In genomic region chr7:105735464-105735863, GRCm38 (mm10) we compare ENCODE assay signal across 8 mouse cellular contexts. TPM values are rescaled to one million over a fixed set of nuclear protein-coding genes. Genes with fewer than 3 reads are reported as not detected.
A peak's percentile ranks its signal among the peaks of the same experiment; 100 is the strongest.
DNase-seq lines count a peak whose midpoint lies in the region; ATAC-seq and TF ChIP-seq lines count a peak whose summit lies in the region.
"Not testable (repeated sequence)": the region's sequence is repeated elsewhere in the genome, so short reads cannot be mapped to it uniquely, and the experiment has no call there.

No protein-coding gene starts in this region.

- in situ Hi-C loops in ES-E14 (cut with MboI; ENCODE audit: low sequenced_read_pairs in 2 of 2, unreplicated experiment in 2 of 2) = not testable (repeated sequence)

- not testable (repeated sequence) for H3K27ac ChIP-seq in ES-E14 (ENCODE audit: insufficient read depth, low read depth, low read length, poor library complexity, severe bottlenecking); forebrain, postnatal 0 days (ENCODE audit: low read depth, low read length); hindbrain, embryonic 11.5 days (ENCODE audit: low read depth, low read length); midbrain, embryonic 12.5 days (replicated peaks)
- 0 out of 2 replicates have a peak overlapping the region, but pooled peaks have one; percentile 86 for H3K27ac ChIP-seq in embryonic facial prominence, embryonic 12.5 days
- peak overlapping the region; percentile 83 for H3K27ac ChIP-seq in kidney, embryonic 16.5 days (ENCODE audit: low read length)
- peak overlapping the region; percentile 91; the same call in 1 of the 2 replicates for H3K27ac ChIP-seq in liver, embryonic 13.5 days

- TF ChIP-seq CTCF in forebrain, postnatal 0 days (IDR thresholded peaks at IDR 0.05; ENCODE audit: low read depth) = not testable (repeated sequence)

- H3K9ac ChIP-seq in ES-E14 (ENCODE audit: insufficient read depth, low read depth, low read length, poor library complexity, severe bottlenecking) = peak overlapping the region; percentile 86
- H3K9ac ChIP-seq in embryonic facial prominence, embryonic 12.5 days = peak overlapping the region; percentile 91
- peak overlapping the region; percentile 74; the same call in 1 of the 2 replicates for H3K9ac ChIP-seq in forebrain, postnatal 0 days
- H3K9ac ChIP-seq in hindbrain, embryonic 11.5 days (ENCODE audit: low read depth, low read length) = peak overlapping the region; percentile 90
- peak overlapping the region; percentile 85 for H3K9ac ChIP-seq in kidney, embryonic 16.5 days (replicated peaks; ENCODE audit: low read length)
- H3K9ac ChIP-seq in liver, embryonic 13.5 days = peak overlapping the region; percentile 95
- peak overlapping the region; percentile 90 for H3K9ac ChIP-seq in midbrain, embryonic 12.5 days (replicated peaks)

- H3K27me3 ChIP-seq in embryonic facial prominence, embryonic 12.5 days; forebrain, postnatal 0 days (ENCODE audit: insufficient read depth, low read length); hindbrain, embryonic 11.5 days (ENCODE audit: control insufficient read depth, insufficient read depth, low read length); kidney, embryonic 16.5 days (ENCODE audit: insufficient read depth, low read length); liver, embryonic 13.5 days; midbrain, embryonic 12.5 days; splenic B cell, adult 2 months (ENCODE audit: control insufficient read depth, insufficient read depth, low read length, poor library complexity, severe bottlenecking): not testable (repeated sequence)

- peak overlapping the region; percentile 79 to 81 for H3K4me3 ChIP-seq in ES-E14 (ENCODE audit: insufficient read depth in 1 of 2, low read depth in 1 of 2, low read length in 2 of 2, poor library complexity in 1 of 2, severe bottlenecking in 1 of 2)
- peak overlapping the region; percentile 66 for H3K4me3 ChIP-seq in embryonic facial prominence, embryonic 12.5 days
- peak overlapping the region; percentile 81 for H3K4me3 ChIP-seq in forebrain, postnatal 0 days (ENCODE audit: low read depth, low read length)
- H3K4me3 ChIP-seq in hindbrain, embryonic 11.5 days (ENCODE audit: low read depth, low read length) = peak overlapping the region; percentile 73
- peak overlapping the region; percentile 72 for H3K4me3 ChIP-seq in kidney, embryonic 16.5 days (ENCODE audit: low read length)
- H3K4me3 ChIP-seq in liver, embryonic 13.5 days (replicated peaks) = peak overlapping the region; percentile 89
- peak overlapping the region; percentile 82 for H3K4me3 ChIP-seq in midbrain, embryonic 12.5 days

- H3K4me2 ChIP-seq in embryonic facial prominence, embryonic 12.5 days (replicated peaks) = peak overlapping the region; percentile 70
- H3K4me2 ChIP-seq in forebrain, postnatal 0 days (ENCODE audit: low read depth) = peak overlapping the region; percentile 96
- H3K4me2 ChIP-seq in hindbrain, embryonic 11.5 days (replicated peaks; ENCODE audit: low read depth, low read length) = peak overlapping the region; percentile 61
- peak overlapping the region; percentile 79 for H3K4me2 ChIP-seq in kidney, embryonic 16.5 days (replicated peaks; ENCODE audit: low read depth, low read length)
- H3K4me2 ChIP-seq in liver, embryonic 13.5 days = peak overlapping the region; percentile 95
- peak overlapping the region; percentile 72 for H3K4me2 ChIP-seq in midbrain, embryonic 12.5 days (replicated peaks)

- H3K4me1 ChIP-seq in ES-E14 (ENCODE audit: control insufficient read depth in 2 of 2, insufficient read depth in 2 of 2, low read length in 2 of 2, poor library complexity in 1 of 2); forebrain, postnatal 0 days (ENCODE audit: insufficient read depth); hindbrain, embryonic 11.5 days (replicated peaks; ENCODE audit: control insufficient read depth, insufficient read depth, low read length): not testable (repeated sequence)
- peaks cover 24% of the 10 kb centered on the region for H3K4me1 ChIP-seq in embryonic facial prominence, embryonic 12.5 days
- peaks cover 36% of the 10 kb centered on the region for H3K4me1 ChIP-seq in kidney, embryonic 16.5 days (ENCODE audit: insufficient read depth, low read length)
- H3K4me1 ChIP-seq in liver, embryonic 13.5 days (replicated peaks) = peaks cover 50% of the 10 kb centered on the region
- peaks cover 25% of the 10 kb centered on the region for H3K4me1 ChIP-seq in midbrain, embryonic 12.5 days

- H3K9me3 ChIP-seq in ES-E14 (ENCODE audit: control insufficient read depth, insufficient read depth, low read depth, low read length); embryonic facial prominence, embryonic 12.5 days; forebrain, postnatal 0 days (ENCODE audit: low read length); hindbrain, embryonic 11.5 days (ENCODE audit: control insufficient read depth, low read length); kidney, embryonic 16.5 days (ENCODE audit: low read length); liver, embryonic 13.5 days (replicated peaks); midbrain, embryonic 12.5 days: not testable (repeated sequence)

- not testable (repeated sequence) for ATAC-seq in embryonic facial prominence, embryonic 12.5 days (ENCODE audit: insufficient number of reproducible peaks, insufficient read depth, low FRiP score, low TSS enrichment); forebrain, postnatal 0 days; hindbrain, embryonic 11.5 days (ENCODE audit: low FRiP score); kidney, embryonic 16.5 days (ENCODE audit: low FRiP score, low TSS enrichment); liver, embryonic 13.5 days (ENCODE audit: low read depth); midbrain, embryonic 12.5 days (ENCODE audit: low FRiP score, low read depth)

- 38% methylated on average over 4 of the region's 4 CpGs for WGBS in embryonic facial prominence, embryonic 12.5 days
- 45% methylated on average over 4 of the region's 4 CpGs for WGBS in forebrain, postnatal 0 days
- WGBS in hindbrain, embryonic 11.5 days = 62% methylated on average over 4 of the region's 4 CpGs
- 44% methylated on average over 4 of the region's 4 CpGs for WGBS in kidney, embryonic 16.5 days
- 28% methylated on average over 4 of the region's 4 CpGs for WGBS in liver, embryonic 13.5 days (ENCODE audit: insufficient replicate concordance)
- 51% methylated on average over 4 of the region's 4 CpGs for WGBS in midbrain, embryonic 12.5 days

- H3K36me3 ChIP-seq in ES-E14 (ENCODE audit: control insufficient read depth, insufficient read depth, low read length, poor library complexity, severe bottlenecking) = peaks cover 26% of the 10 kb centered on the region
- peaks cover 47% of the 10 kb centered on the region for H3K36me3 ChIP-seq in embryonic facial prominence, embryonic 12.5 days
- H3K36me3 ChIP-seq in forebrain, postnatal 0 days (ENCODE audit: insufficient read depth) = peaks cover 46% of the 10 kb centered on the region
- H3K36me3 ChIP-seq in hindbrain, embryonic 11.5 days (ENCODE audit: control insufficient read depth, insufficient read depth, low read length); splenic B cell, adult 2 months (ENCODE audit: control insufficient read depth, insufficient read depth, low read length, poor library complexity, severe bottlenecking): not testable (repeated sequence)
- H3K36me3 ChIP-seq in kidney, embryonic 16.5 days (ENCODE audit: insufficient read depth, low read length) = peaks cover 46% of the 10 kb centered on the region
- H3K36me3 ChIP-seq in liver, embryonic 13.5 days = peaks cover 53% of the 10 kb centered on the region
- H3K36me3 ChIP-seq in midbrain, embryonic 12.5 days = peaks cover 52% of the 10 kb centered on the region

- DNase-seq in ES-E14 (ENCODE audit: low read depth, low spot score); forebrain, postnatal 0 days; hindbrain, embryonic 11.5 days (ENCODE audit: low spot score); liver, embryonic 13.5 days: not testable (repeated sequence)
- DNase-seq in splenic B cell, adult 2 months (ENCODE audit: low read depth, low spot score) = peak; percentile 12

RNA-seq across cellular contexts. Expression of gene Ilk, which starts 0.9 kb away (rescaled TPM):
- total RNA-seq in ES-E14 (2012; rRNA removed) = 36.9 and 61.4 TPM in 2 replicates
- 248 and 257 TPM in 2 replicates for polyA plus RNA-seq in embryonic facial prominence, embryonic 12.5 days (2016; fragmentation: Nextera tagmentation; extraction: Ambion mirVana)
- total RNA-seq in forebrain, postnatal 0 days (2014; rRNA removed) = 146 and 157 TPM in 2 replicates
- 159 and 161 TPM in 2 replicates for polyA plus RNA-seq in forebrain, postnatal 0 days (2015; fragmentation: Nextera tagmentation; extraction: Ambion mirVana)
- 252 and 264 TPM in 2 replicates for polyA plus RNA-seq in hindbrain, embryonic 11.5 days (2014; fragmentation: Nextera tagmentation; extraction: Ambion mirVana)
- 377 and 439 TPM in 2 replicates for polyA plus RNA-seq in kidney, embryonic 16.5 days (2015; fragmentation: Nextera tagmentation; extraction: Ambion mirVana)
- polyA plus RNA-seq in liver, embryonic 13.5 days (2015; fragmentation: Nextera tagmentation; extraction: Ambion mirVana) = 125 and 138 TPM in 2 replicates
- 200 and 212 TPM in 2 replicates for polyA plus RNA-seq in midbrain, embryonic 12.5 days (2016; fragmentation: Nextera tagmentation; extraction: Ambion mirVana)

RNA-seq across cellular contexts. Expression of gene Rrp8, which starts 1.7 kb away (rescaled TPM):
- total RNA-seq in ES-E14 (2012; rRNA removed) = 25.3 and 35.6 TPM in 2 replicates
- 43.3 and 46.1 TPM in 2 replicates for polyA plus RNA-seq in embryonic facial prominence, embryonic 12.5 days (2016; fragmentation: Nextera tagmentation; extraction: Ambion mirVana)
- total RNA-seq in forebrain, postnatal 0 days (2014; rRNA removed) = 22.1 and 26.6 TPM in 2 replicates
- 16.0 and 19.1 TPM in 2 replicates for polyA plus RNA-seq in forebrain, postnatal 0 days (2015; fragmentation: Nextera tagmentation; extraction: Ambion mirVana)
- polyA plus RNA-seq in hindbrain, embryonic 11.5 days (2014; fragmentation: Nextera tagmentation; extraction: Ambion mirVana) = 33.1 and 44.1 TPM in 2 replicates
- polyA plus RNA-seq in kidney, embryonic 16.5 days (2015; fragmentation: Nextera tagmentation; extraction: Ambion mirVana) = 42.9 TPM in 2 replicates
- 25.2 and 27.4 TPM in 2 replicates for polyA plus RNA-seq in liver, embryonic 13.5 days (2015; fragmentation: Nextera tagmentation; extraction: Ambion mirVana)
- 40.1 and 41.7 TPM in 2 replicates for polyA plus RNA-seq in midbrain, embryonic 12.5 days (2016; fragmentation: Nextera tagmentation; extraction: Ambion mirVana)

RNA-seq across cellular contexts. Expression of gene Taf10, which starts 8.7 kb away (rescaled TPM):
- 173 and 192 TPM in 2 replicates for total RNA-seq in ES-E14 (2012; rRNA removed)
- polyA plus RNA-seq in embryonic facial prominence, embryonic 12.5 days (2016; fragmentation: Nextera tagmentation; extraction: Ambion mirVana) = 175 TPM in 2 replicates
- 84.6 and 86.5 TPM in 2 replicates for total RNA-seq in forebrain, postnatal 0 days (2014; rRNA removed)
- 99.9 and 108 TPM in 2 replicates for polyA plus RNA-seq in forebrain, postnatal 0 days (2015; fragmentation: Nextera tagmentation; extraction: Ambion mirVana)
- 175 and 191 TPM in 2 replicates for polyA plus RNA-seq in hindbrain, embryonic 11.5 days (2014; fragmentation: Nextera tagmentation; extraction: Ambion mirVana)
- 107 and 121 TPM in 2 replicates for polyA plus RNA-seq in kidney, embryonic 16.5 days (2015; fragmentation: Nextera tagmentation; extraction: Ambion mirVana)
- 130 and 158 TPM in 2 replicates for polyA plus RNA-seq in liver, embryonic 13.5 days (2015; fragmentation: Nextera tagmentation; extraction: Ambion mirVana)
- 164 and 185 TPM in 2 replicates for polyA plus RNA-seq in midbrain, embryonic 12.5 days (2016; fragmentation: Nextera tagmentation; extraction: Ambion mirVana)

RNA-seq across cellular contexts. Expression of gene Tpp1, which starts 16.6 kb away (rescaled TPM):
- 53.1 and 78.4 TPM in 2 replicates for total RNA-seq in ES-E14 (2012; rRNA removed)
- 41.9 and 43.3 TPM in 2 replicates for polyA plus RNA-seq in embryonic facial prominence, embryonic 12.5 days (2016; fragmentation: Nextera tagmentation; extraction: Ambion mirVana)
- total RNA-seq in forebrain, postnatal 0 days (2014; rRNA removed) = 16.8 and 51.2 TPM in 2 replicates
- 38.7 and 40.0 TPM in 2 replicates for polyA plus RNA-seq in forebrain, postnatal 0 days (2015; fragmentation: Nextera tagmentation; extraction: Ambion mirVana)
- 43.3 and 51.5 TPM in 2 replicates for polyA plus RNA-seq in hindbrain, embryonic 11.5 days (2014; fragmentation: Nextera tagmentation; extraction: Ambion mirVana)
- 120 and 123 TPM in 2 replicates for polyA plus RNA-seq in kidney, embryonic 16.5 days (2015; fragmentation: Nextera tagmentation; extraction: Ambion mirVana)
- polyA plus RNA-seq in liver, embryonic 13.5 days (2015; fragmentation: Nextera tagmentation; extraction: Ambion mirVana) = 51.2 and 63.6 TPM in 2 replicates
- polyA plus RNA-seq in midbrain, embryonic 12.5 days (2016; fragmentation: Nextera tagmentation; extraction: Ambion mirVana) = 44.4 and 56.7 TPM in 2 replicates

RNA-seq across cellular contexts. Expression of gene Dchs1, which starts 52.0 kb away (rescaled TPM):
- total RNA-seq in ES-E14 (2012; rRNA removed) = 1.5 and 3.3 TPM in 2 replicates
- polyA plus RNA-seq in embryonic facial prominence, embryonic 12.5 days (2016; fragmentation: Nextera tagmentation; extraction: Ambion mirVana) = 27.3 and 28.5 TPM in 2 replicates
- 62.7 and 98.7 TPM in 2 replicates for total RNA-seq in forebrain, postnatal 0 days (2014; rRNA removed)
- 5.7 and 8.0 TPM in 2 replicates for polyA plus RNA-seq in forebrain, postnatal 0 days (2015; fragmentation: Nextera tagmentation; extraction: Ambion mirVana)
- polyA plus RNA-seq in hindbrain, embryonic 11.5 days (2014; fragmentation: Nextera tagmentation; extraction: Ambion mirVana) = 15.0 and 17.7 TPM in 2 replicates
- polyA plus RNA-seq in kidney, embryonic 16.5 days (2015; fragmentation: Nextera tagmentation; extraction: Ambion mirVana) = 10.4 and 10.5 TPM in 2 replicates
- polyA plus RNA-seq in liver, embryonic 13.5 days (2015; fragmentation: Nextera tagmentation; extraction: Ambion mirVana) = 0.73 and 0.74 TPM in 2 replicates
- polyA plus RNA-seq in midbrain, embryonic 12.5 days (2016; fragmentation: Nextera tagmentation; extraction: Ambion mirVana) = 22.0 and 23.9 TPM in 2 replicates
